Mouse (Mus musculus) embryonic facial prominence, embryonic 13.5 days (tissue): Measurements from ENCODE around the gene Ralgps1. TPM values are rescaled to one million over a fixed set of nuclear protein-coding genes. Genes with fewer than 3 reads are reported as not detected.

Source experiments
- ATAC-seq: fragments of 200-750 bp; cut with Nextera tagmentation; 2 replicates; pipeline ENCODE4 v1.8.0; 2017; ENCODE audit warnings: low read depth; ENCODE audit not compliant: insufficient number of reproducible peaks, insufficient read depth, low FRiP score, low TSS enrichment
- H3K27ac ChIP-seq: fragments of 300-500 bp; sonication (generic); 2 replicates; pipeline ENCODE4 v1.5.1; 2015; ENCODE audit warnings: moderate library complexity, mild to moderate bottlenecking, inconsistent platforms
- H3K27me3 ChIP-seq: fragments of 300-500 bp; sonication (generic); 2 replicates; pipeline ENCODE4 v1.6.1; 2015; ENCODE audit warnings: mild to moderate bottlenecking, inconsistent platforms
- H3K36me3 ChIP-seq: fragments of 300-500 bp; sonication (generic); 2 replicates; pipeline ENCODE4 v1.6.1; 2015; ENCODE audit warnings: mild to moderate bottlenecking, inconsistent platforms
- H3K4me1 ChIP-seq: fragments of 300-500 bp; sonication (generic); 2 replicates; pipeline ENCODE4 v1.6.1; 2015; ENCODE audit warnings: inconsistent platforms
- H3K4me2 ChIP-seq: fragments of 300-500 bp; sonication (generic); 2 replicates; pipeline ENCODE4 v1.6.1; 2015; ENCODE audit warnings: moderate library complexity, mild to moderate bottlenecking, inconsistent platforms
- H3K4me3 ChIP-seq: fragments of 300-500 bp; sonication (generic); 2 replicates; pipeline ENCODE4 v1.5.1; 2015; ENCODE audit warnings: mild to moderate bottlenecking, inconsistent platforms
- H3K9ac ChIP-seq: fragments of 300-500 bp; sonication (generic); 2 replicates; pipeline ENCODE4 v1.6.1; 2015; ENCODE audit warnings: mild to moderate bottlenecking, inconsistent platforms
- H3K9me3 ChIP-seq: fragments of 300-500 bp; sonication (generic); 2 replicates; pipeline ENCODE4 v1.6.1; 2016; ENCODE audit warnings: inconsistent platforms
- WGBS: fragments of 180-500 bp; shearing (Covaris S2); methylation state at CpG from one replicate; pipeline ENCODE4 v1.1.7; 2015; ENCODE audit warnings: mixed read lengths; 5-methylcytosine and 5-hydroxymethylcytosine counted together
- polyA plus RNA-seq: library from polyadenylated mRNA; unstranded; fragments of >200 nt; fragmentation: Nextera tagmentation; extraction: Ambion mirVana; gene quantifications from 2 replicates; pipeline ENCODE4 v1.2.1, GENCODE M21; 2015

The Ralgps1 gene
- polyA plus RNA-seq, 1 experiment from 2014 or later: 4.0 TPM

DNA sequence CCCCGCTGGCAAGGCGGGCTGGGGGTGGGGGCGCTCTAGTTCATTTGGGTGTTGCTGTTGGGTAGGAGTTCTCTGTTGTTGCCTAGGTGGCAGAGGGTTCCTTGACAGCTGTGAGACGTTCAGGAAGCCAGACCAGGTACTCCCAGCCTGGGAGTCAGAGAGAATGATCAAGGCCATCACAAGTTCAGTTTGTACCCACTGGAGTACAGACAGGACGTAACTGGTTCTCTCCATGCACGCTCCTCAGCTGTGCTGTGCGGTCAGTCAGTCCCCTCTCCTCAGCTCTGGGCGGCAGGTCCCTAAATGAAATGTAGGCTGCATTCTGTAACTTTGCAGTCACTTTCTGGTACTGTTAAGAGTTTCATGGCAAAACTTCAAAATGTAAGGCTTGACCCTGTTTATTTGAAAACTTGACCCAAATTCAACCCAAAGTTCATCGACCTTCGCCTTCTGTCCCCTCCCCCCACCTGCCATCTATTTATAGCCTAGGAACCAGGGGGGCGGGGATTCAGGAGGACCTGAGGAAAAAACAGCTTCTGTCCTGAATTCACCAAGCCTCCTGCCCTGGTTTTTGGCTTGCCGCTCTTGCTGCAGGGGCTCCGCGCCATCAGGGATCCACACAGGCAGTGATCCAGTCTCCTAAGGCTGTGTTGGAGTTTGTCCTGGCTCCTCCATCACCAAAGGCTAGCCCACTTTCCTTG is 170.8 kb downstream of the Ralgps1 start:
- WGBS: 74% methylated on average over 14 of the region's 14 CpGs
- Histone ChIP-seq H3K4me2 (no peak overlapping the region), H3K4me3 (no peak overlapping the region), H3K9me3 (no peaks in the 10 kb centered on the region), H3K4me1 (peaks cover 9% of the 10 kb centered on the region), H3K36me3 (no peaks in the 10 kb centered on the region), H3K27ac (no peak overlapping the region), H3K9ac (no peak overlapping the region), H3K27me3 (no peaks in the 10 kb centered on the region)
- no peak for ATAC-seq

DNA sequence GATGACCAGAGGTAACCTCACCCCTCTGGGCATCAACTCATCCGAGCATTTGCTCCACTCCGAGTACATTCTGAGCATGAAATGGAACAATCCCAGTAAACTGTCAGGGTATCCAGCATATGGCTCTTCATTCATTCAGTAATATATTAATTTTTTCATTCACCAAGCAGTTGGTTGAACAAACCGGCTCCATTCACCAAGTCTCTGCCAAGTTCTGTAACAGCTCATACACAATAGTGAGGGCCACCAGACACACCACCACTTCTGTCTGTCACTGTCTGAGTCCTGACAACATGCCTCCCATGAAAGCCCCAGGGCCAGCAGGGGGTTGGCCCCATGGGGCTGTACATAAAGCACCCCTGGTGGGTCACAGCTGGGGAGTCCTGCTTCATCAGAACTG is 181.3 kb downstream of the Ralgps1 start:
- H3K9me3 ChIP-seq: no peaks in the 10 kb centered on the region
- H3K9ac ChIP-seq: no peak overlapping the region
- H3K4me3 ChIP-seq: no peak overlapping the region
- no peak for ATAC-seq
- 83% methylated on average over 3 of the region's 3 CpGs for WGBS
- H3K4me2 ChIP-seq: no peak overlapping the region
- H3K36me3 ChIP-seq: no peaks in the 10 kb centered on the region
- peaks cover 21% of the 10 kb centered on the region for H3K4me1 ChIP-seq
- no peak overlapping the region for H3K27ac ChIP-seq
- no peaks in the 10 kb centered on the region for H3K27me3 ChIP-seq

DNA sequence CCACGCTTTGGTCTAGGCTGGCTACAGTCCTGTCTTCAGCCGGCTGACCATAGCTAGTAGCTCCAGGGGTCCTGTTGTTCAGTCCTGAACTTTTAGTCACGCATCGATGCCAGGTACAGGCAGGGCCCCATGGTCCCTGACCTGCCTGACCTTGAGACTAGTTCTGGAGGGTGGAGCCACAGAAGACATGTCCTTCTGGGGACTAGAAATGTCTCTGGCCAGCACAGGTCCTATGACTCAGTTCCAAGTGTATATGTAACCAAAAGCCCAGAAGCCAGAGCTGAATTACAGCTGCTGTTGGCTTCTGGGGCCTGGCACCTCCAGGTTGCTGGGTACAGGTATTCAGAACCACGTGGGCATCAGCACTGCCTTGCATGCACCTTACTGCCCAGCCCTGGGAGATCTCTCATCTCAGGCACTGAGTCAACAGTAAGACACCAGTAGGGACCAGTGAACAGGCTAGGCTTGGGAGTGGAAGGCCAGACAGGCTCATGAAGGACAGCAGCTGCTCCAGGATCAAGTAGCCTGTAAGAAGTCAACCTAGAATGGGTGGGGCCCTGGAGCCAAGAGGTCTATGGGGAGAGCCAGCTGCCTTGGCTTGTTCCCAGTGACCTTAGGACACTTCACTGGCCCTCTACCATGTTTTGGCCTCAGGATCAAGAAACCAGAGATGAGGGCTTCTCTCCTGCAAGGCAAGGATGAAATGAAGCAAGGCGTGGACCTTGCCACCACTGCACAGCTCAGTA is 182.2 kb downstream of the Ralgps1 start:
- Histone ChIP-seq H3K36me3 (no peaks in the 10 kb centered on the region), H3K4me2 (no peak overlapping the region), H3K27me3 (no peaks in the 10 kb centered on the region), H3K4me1 (peaks cover 19% of the 10 kb centered on the region), H3K27ac (no peak overlapping the region), H3K9ac (no peak overlapping the region), H3K4me3 (no peak overlapping the region), H3K9me3 (no peaks in the 10 kb centered on the region)
- no peak for ATAC-seq
- WGBS: 84% methylated on average over 6 of the region's 6 CpGs

DNA sequence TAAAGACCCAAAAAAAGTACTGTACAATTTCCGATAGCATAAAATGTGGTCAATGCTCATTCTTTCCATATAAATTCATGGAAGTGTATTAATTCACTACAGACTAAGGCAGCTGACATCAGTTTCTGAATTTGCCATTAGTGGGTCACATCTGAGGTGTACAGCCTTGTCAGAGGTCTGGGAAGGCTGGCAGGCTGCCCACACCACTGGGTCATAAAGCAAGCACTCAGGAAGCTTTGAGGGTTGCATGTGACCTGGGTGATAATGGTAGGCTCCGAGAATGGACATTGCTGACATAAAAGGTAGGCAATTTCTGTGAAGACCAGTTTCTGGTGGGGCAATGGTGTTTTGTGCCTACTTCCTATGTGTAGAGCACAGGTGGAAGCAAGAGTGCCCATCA is 183.4 kb downstream of the Ralgps1 start:
- ATAC-seq: no peak
- 83% methylated on average over 2 of the region's 2 CpGs for WGBS

DNA sequence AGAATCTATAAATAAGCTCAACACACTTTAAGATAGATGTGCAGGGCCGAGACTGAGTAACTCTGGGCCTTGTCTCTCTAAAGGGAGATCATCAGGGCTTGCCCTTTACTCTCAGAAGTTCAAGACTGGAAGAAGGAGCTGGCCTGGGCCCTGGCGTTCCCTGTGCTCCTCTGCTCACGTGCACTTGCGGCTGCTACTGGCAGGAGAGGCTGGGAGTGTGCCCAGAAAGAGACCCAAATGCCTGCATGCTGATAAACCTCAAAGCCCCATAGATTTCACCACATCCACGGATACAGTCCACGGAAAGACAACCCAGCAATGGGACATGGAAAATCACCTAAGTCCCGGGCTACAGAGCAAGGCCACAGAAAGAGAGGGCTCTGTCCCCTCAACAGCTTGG is 184.8 kb downstream of the Ralgps1 start:
- H3K9ac ChIP-seq: no peak overlapping the region
- H3K4me1 ChIP-seq: peaks cover 16% of the 10 kb centered on the region
- WGBS: 69% methylated on average over 7 of the region's 7 CpGs
- H3K4me3 ChIP-seq: no peak overlapping the region
- no peak overlapping the region for H3K27ac ChIP-seq
- no peaks in the 10 kb centered on the region for H3K36me3 ChIP-seq
- no peaks in the 10 kb centered on the region for H3K9me3 ChIP-seq
- H3K27me3 ChIP-seq: no peaks in the 10 kb centered on the region
- no peak for ATAC-seq
- H3K4me2 ChIP-seq: no peak overlapping the region

More for the DNA sequence above, 183.4 kb downstream of the Ralgps1 start:
- Histone ChIP-seq H3K4me2 (no peak overlapping the region), H3K27ac (no peak overlapping the region), H3K36me3 (no peaks in the 10 kb centered on the region), H3K4me1 (peaks cover 13% of the 10 kb centered on the region), H3K27me3 (no peaks in the 10 kb centered on the region), H3K4me3 (no peak overlapping the region), H3K9me3 (no peaks in the 10 kb centered on the region), H3K9ac (no peak overlapping the region)

DNA sequence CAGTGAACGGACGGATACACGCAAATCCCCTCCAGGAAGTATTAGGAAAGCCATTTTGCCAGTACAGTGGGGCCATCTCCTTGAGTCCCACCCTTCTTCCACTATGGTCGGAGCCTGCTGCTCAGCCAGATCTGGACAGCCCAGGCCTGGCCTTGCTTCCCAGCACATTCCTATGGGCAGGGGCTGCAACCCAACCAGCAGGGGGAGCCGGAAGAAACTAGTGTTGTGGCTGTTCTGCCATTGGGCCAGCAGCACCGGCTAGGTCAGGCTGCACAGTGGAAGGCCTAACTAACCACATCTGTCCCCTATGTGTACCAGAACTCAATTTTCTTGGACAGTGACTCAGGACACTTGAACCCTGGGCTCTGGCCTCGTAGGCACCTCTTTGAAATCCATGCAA is 186.0 kb downstream of the Ralgps1 start:
- Histone ChIP-seq H3K36me3 (no peaks in the 10 kb centered on the region), H3K27me3 (no peaks in the 10 kb centered on the region), H3K4me2 (no peak overlapping the region), H3K9ac (no peak overlapping the region), H3K27ac (no peak overlapping the region), H3K9me3 (no peaks in the 10 kb centered on the region), H3K4me3 (no peak overlapping the region), H3K4me1 (peaks cover 21% of the 10 kb centered on the region)
- WGBS: 73% methylated on average over 7 of the region's 7 CpGs
- no peak for ATAC-seq

DNA sequence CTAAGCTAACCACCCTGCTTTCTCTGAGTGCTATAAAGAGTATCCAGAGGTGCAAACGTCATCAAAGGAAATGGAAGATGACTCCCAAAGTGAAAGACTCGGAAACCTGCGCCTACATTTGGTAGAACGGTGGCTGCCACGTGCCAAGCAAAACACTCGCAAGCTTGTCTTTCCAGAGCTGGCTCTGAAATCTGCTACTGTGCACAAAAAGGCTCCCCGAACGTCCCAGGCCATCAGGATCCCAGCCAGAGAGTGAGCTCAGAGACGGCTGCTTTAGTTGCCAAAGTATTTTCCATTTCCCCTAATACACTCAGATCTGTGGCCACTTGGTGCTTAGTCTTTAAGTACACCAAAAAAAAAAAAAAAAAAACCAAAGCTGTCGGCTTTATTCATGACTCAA is 186.6 kb downstream of the Ralgps1 start:
- no peaks in the 10 kb centered on the region for H3K9me3 ChIP-seq
- H3K36me3 ChIP-seq: no peaks in the 10 kb centered on the region
- WGBS: 74% methylated on average over 10 of the region's 10 CpGs
- H3K4me2 ChIP-seq: no peak overlapping the region
- no peak overlapping the region for H3K4me3 ChIP-seq
- no peak for ATAC-seq
- H3K4me1 ChIP-seq: peaks cover 28% of the 10 kb centered on the region
- no peak overlapping the region for H3K9ac ChIP-seq
- no peak overlapping the region for H3K27ac ChIP-seq
- H3K27me3 ChIP-seq: no peaks in the 10 kb centered on the region

DNA sequence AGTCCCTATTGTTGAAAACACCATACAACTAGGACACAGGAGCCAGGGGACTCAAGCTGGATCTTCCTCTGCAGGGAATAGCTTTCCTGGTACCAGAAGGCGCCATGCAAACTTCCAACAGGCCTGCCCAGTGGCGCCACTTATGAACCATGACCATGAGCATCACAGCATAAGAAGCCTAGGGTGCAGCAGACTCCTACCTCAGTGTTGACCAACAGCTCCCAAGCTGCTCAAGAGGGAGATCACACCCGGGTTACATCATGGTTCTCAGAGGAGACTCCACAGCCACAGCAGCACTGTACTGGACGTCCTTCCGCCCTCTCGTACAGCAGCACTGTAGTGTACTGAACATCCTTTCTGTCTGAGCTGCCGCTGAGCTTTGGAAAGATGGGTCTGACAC is 188.0 kb downstream of the Ralgps1 start:
- WGBS: 91% methylated on average over 7 of the region's 7 CpGs
- peaks cover 41% of the 10 kb centered on the region for H3K4me1 ChIP-seq
- H3K36me3 ChIP-seq: no peaks in the 10 kb centered on the region
- no peak overlapping the region for H3K4me2 ChIP-seq
- ATAC-seq: no peak
- no peak overlapping the region for H3K9ac ChIP-seq
- no peaks in the 10 kb centered on the region for H3K9me3 ChIP-seq
- no peak overlapping the region for H3K27ac ChIP-seq
- H3K27me3 ChIP-seq: no peaks in the 10 kb centered on the region
- no peak overlapping the region for H3K4me3 ChIP-seq

DNA sequence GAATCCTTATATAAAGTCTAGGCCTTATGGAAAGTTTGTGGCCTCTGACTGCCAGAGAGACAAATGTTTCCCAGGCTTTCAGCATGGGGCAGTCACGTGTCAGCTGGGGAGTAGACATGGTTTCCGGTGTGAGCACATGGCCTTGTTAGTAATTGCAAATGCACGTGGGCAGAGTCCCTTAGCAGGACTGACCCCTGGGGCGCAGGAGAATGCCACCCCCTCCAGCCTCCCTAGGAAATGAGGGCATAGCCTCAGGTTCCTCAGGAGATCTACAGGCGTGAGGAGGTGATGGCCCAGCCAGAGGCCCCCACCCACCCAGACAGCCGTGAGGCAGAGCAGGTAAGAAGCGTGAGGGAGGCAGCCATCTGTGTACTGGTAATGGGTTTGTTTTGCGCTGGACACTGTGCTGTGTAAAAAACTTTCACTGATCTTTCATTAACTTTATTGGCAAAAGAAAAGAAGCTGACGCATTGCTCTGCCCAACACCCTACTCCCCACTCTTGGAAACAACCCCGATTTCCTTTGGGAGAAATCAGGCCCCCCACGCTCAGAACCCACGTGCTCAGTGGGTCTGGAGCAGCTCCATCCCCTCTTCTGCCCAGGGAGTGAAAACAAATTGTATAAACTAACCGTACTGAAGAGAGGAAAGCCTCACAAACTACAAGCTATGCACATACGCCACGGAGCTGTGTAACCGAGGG is 191.2 kb downstream of the Ralgps1 start:
- H3K9me3 ChIP-seq: no peaks in the 10 kb centered on the region
- no peak for ATAC-seq
- no peak overlapping the region for H3K4me2 ChIP-seq
- no peaks in the 10 kb centered on the region for H3K27me3 ChIP-seq
- H3K4me3 ChIP-seq: no peak overlapping the region
- no peaks in the 10 kb centered on the region for H3K36me3 ChIP-seq
- WGBS: 51% methylated on average over 16 of the region's 16 CpGs
- H3K9ac ChIP-seq: no peak overlapping the region
- peaks cover 50% of the 10 kb centered on the region for H3K4me1 ChIP-seq
- H3K27ac ChIP-seq: peak overlapping the region; percentile 84

DNA sequence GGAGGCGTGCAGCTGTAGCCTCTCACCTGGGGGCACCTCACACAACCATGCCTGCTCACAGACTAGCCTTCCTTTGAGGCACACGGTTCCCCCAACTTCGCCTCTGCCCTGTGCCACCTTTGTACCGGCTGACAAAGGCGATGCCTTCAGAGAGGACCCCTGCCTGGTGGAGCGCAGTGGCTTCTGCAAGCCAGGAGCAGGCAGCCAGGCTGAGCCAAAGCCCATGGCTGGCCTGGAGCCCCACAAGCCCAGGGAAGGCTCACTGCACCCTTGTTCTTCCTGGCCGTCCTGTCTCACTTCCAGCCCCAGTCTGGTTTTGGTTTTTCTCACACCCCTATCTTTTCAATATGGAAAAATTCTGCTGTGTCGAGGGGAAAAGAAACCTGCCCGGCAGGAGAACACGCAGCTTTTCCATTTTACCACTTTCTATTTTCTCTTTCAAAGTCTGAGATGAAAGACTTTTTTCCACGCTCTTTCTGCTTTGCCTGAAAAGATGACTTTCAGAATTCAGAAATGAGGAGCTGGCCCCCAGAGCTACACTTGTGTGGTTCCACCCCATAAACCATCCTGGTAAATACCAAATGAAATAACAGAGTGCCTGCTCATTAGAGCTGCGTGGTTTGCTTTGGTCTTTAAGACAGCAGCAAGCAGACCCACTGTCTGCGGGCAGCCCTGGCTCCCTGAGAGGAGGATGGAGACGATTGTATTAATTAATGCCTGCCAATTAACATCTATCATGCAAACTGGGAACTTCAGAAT is 191.9 kb downstream of the Ralgps1 start:
- 0 out of 2 replicates have a peak overlapping the region, but pooled peaks have one; percentile 41 for H3K9ac ChIP-seq
- H3K4me3 ChIP-seq: no peak overlapping the region
- 58% methylated on average over 14 of the region's 14 CpGs for WGBS
- ATAC-seq: no peak
- H3K36me3 ChIP-seq: no peaks in the 10 kb centered on the region
- H3K4me1 ChIP-seq: peaks cover 47% of the 10 kb centered on the region
- H3K4me2 ChIP-seq: 0 out of 2 replicates have a peak overlapping the region, but pooled peaks have one; percentile 2
- no peaks in the 10 kb centered on the region for H3K27me3 ChIP-seq
- no peaks in the 10 kb centered on the region for H3K9me3 ChIP-seq
- peak overlapping the region; percentile 84 for H3K27ac ChIP-seq

DNA sequence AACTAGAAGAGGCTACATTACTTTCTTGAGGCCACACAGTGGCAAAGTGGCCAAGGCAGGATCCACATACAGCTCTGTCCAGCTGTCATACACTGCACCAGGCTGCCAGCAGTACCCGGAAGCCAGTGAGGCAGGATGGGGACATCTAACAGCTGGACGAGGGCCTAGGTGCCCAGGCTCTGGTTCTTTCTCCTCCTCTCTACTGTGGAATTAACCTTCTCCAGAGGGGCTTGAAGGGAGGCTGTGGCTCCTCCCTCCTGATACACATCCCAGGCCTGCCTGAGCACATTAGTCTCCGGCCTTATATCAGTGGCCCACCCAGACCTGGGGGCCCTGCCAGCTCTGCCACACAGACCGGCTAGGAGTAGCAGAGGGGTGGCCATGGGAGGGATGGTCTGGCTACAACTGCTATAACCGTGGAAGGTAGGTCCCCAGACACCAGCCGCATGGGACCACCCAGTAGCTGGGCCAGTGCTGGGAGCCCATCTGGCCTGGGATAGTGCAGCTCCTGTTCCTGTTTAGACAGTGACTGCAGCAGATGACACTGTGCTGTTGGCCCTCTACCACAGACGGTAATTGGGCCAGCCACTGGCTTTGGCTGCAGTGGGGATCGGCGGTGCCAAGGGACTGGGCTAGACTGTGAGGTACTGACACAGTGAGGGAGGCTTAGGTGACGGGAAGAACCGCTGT is 192.9 kb downstream of the Ralgps1 start:
- peak; percentile 44; the same call in 1 of the 2 replicates for ATAC-seq
- no peaks in the 10 kb centered on the region for H3K36me3 ChIP-seq
- H3K4me3 ChIP-seq: no peak overlapping the region
- no peaks in the 10 kb centered on the region for H3K9me3 ChIP-seq
- WGBS: 68% methylated on average over 11 of the region's 11 CpGs
- peaks cover 46% of the 10 kb centered on the region for H3K4me1 ChIP-seq
- peak overlapping the region; percentile 84 for H3K27ac ChIP-seq
- H3K9ac ChIP-seq: peak overlapping the region; percentile 49; the same call in 1 of the 2 replicates
- H3K27me3 ChIP-seq: no peaks in the 10 kb centered on the region
- no peak overlapping the region for H3K4me2 ChIP-seq
